Mouse (Mus musculus) olfactory bulb, adult 2 months (tissue): ENCODE data around the gene Spata48.

ENCODE experiments used
- CTCF ChIP-seq: fragments of 200-500 bp; IDR thresholded peaks from 2 replicates; pipeline ENCODE4 v1.5.1; 2012; ENCODE audit warnings: low read depth, mild to moderate bottlenecking, low read length, moderate library complexity; ENCODE audit not compliant: insufficient read depth
- POLR2A ChIP-seq: fragments of 200-500 bp; IDR thresholded peaks from 2 replicates; pipeline ENCODE4 v1.6.1; 2012; ENCODE audit warnings: mild to moderate bottlenecking, low read depth, low read length, moderate library complexity; ENCODE audit not compliant: insufficient read depth

GRCm38 (mm10) chr11:11564266-11565044 lies 102.6 kb downstream of the Spata48 start:
- TF ChIP-seq CTCF: no peak
- TF ChIP-seq POLR2A: no peak
